Mouse (Mus musculus): ENCODE results near the gene Hlf. TPM values are rescaled to one million over a fixed set of nuclear protein-coding genes. Genes with fewer than 3 reads are reported as not detected.

The Hlf gene
- total RNA-seq (2021), result 100 to 1,000 TPM; 112 to 117 TPM

GRCm38 (mm10) chr11:90390817-90391173, at the start of gene Hlf:
Gene Hlf, minus strand, starts transcription at chr11:90390895.
- DNase-seq (ENCODE audit: low spot score in 2 of 2), result peak; percentile 96
- intact Hi-C loops (cut with DNase I), result loop anchor here (1.0 to 10.0 kb wide), 4 partner anchors 28 to 224 kb away; no protein-coding TSS in a partner anchor

GRCm38 (mm10) chr11:90438768-90439167, 48.1 kb upstream of the Hlf start:
- DNase-seq (ENCODE audit: low spot score in 2 of 2), result no peak
- intact Hi-C loops (cut with DNase I), result no loop called here

- no peak for DNase-seq (ENCODE audit: low spot score in 2 of 2)
- intact Hi-C loops (cut with DNase I), result no loop called here
Measured at GRCm38 (mm10) chr11:90425207-90425525, 34.5 kb upstream of the Hlf start.

GRCm38 (mm10) chr11:90424334-90425206, 33.9 kb upstream of the Hlf start:
- no peak for DNase-seq (ENCODE audit: low spot score in 2 of 2)
- intact Hi-C loops (cut with DNase I), result no loop called here

GRCm38 (mm10) chr11:90423896-90424295, 33.2 kb upstream of the Hlf start:
- DNase-seq (ENCODE audit: low spot score in 2 of 2), result no peak
- intact Hi-C loops (cut with DNase I), result no loop called here

- DNase-seq (ENCODE audit: low spot score in 2 of 2), result peak; percentile 16 to 54
- intact Hi-C loops (cut with DNase I), result loop anchor here (2.0 to 5.0 kb wide), 5 partner anchors 37 to 198 kb away; no protein-coding TSS in a partner anchor
Measured at GRCm38 (mm10) chr11:90419706-90420105, 29.0 kb upstream of the Hlf start.

- intact Hi-C loops (cut with DNase I), result loop anchor here (1.0 to 5.0 kb wide), 6 partner anchors 28 to 199 kb away; partner anchors contain the start of gene Hlf
- DNase-seq (ENCODE audit: low spot score in 2 of 2), result peak; percentile 99
Measured at GRCm38 (mm10) chr11:90417921-90418320, 27.2 kb upstream of the Hlf start.

- DNase-seq (ENCODE audit: low spot score in 2 of 2), result peak; percentile 10 to 39
- intact Hi-C loops (cut with DNase I), result loop anchor here (5.0 kb wide), 4 partner anchors 35 to 200 kb away; no protein-coding TSS in a partner anchor
Measured at GRCm38 (mm10) chr11:90417011-90417410, 26.3 kb upstream of the Hlf start.

GRCm38 (mm10) chr11:90398850-90399249, 8.2 kb upstream of the Hlf start:
- intact Hi-C loops (cut with DNase I), result loop anchor here (10.0 kb wide), 1 partner anchor 216 kb away; no protein-coding TSS in a partner anchor

GRCm38 (mm10) chr11:90391271-90392185, 833 bp upstream of the Hlf start:
- DNase-seq (ENCODE audit: low spot score in 2 of 2), result no peak
- intact Hi-C loops (cut with DNase I), result loop anchor here (5.0 to 10.0 kb wide), 2 partner anchors 209 to 223 kb away; no protein-coding TSS in a partner anchor

More at GRCm38 (mm10) chr11:90398850-90399249, 8.2 kb upstream of the Hlf start:
- no peak for DNase-seq (ENCODE audit: low spot score in 2 of 2)

- DNase-seq (ENCODE audit: low spot score in 2 of 2), result peak in 1 of 2 experiments; percentile 19
- intact Hi-C loops (cut with DNase I), result loop anchor here (1.0 to 10.0 kb wide), 7 partner anchors 21 to 225 kb away; no protein-coding TSS in a partner anchor
Measured at GRCm38 (mm10) chr11:90389902-90390816, 536 bp downstream of the Hlf start.

- intact Hi-C loops (cut with DNase I), result loop anchor here (1.0 to 5.0 kb wide), 3 partner anchors 20 to 137 kb away; no protein-coding TSS in a partner anchor
- DNase-seq (ENCODE audit: low spot score in 2 of 2), result peak; percentile 66 to 77
Measured at GRCm38 (mm10) chr11:90389174-90389901, 1.4 kb downstream of the Hlf start.

- intact Hi-C loops (cut with DNase I), result loop anchor here (2.0 to 5.0 kb wide), 2 partner anchors 71 to 135 kb away; no protein-coding TSS in a partner anchor
Measured at GRCm38 (mm10) chr11:90387501-90388440, 2.9 kb downstream of the Hlf start.

GRCm38 (mm10) chr11:90382005-90382611, 8.6 kb downstream of the Hlf start:
- DNase-seq (ENCODE audit: low spot score in 2 of 2), result peak in 1 of 2 experiments; percentile 74
- intact Hi-C loops (cut with DNase I), result loop anchor here (1.0 to 5.0 kb wide), 2 partner anchors 13 to 35 kb away; no protein-coding TSS in a partner anchor

More at GRCm38 (mm10) chr11:90387501-90388440, 2.9 kb downstream of the Hlf start:
- DNase-seq (ENCODE audit: low spot score in 2 of 2), result no peak

GRCm38 (mm10) chr11:90381113-90381512, 9.6 kb downstream of the Hlf start:
- no peak for DNase-seq (ENCODE audit: low spot score in 2 of 2)
- intact Hi-C loops (cut with DNase I), result loop anchor here (5.0 kb wide), 1 partner anchor 36 kb away; no protein-coding TSS in a partner anchor

GRCm38 (mm10) chr11:90380131-90380685, 10.5 kb downstream of the Hlf start:
- intact Hi-C loops (cut with DNase I), result loop anchor here (5.0 kb wide), 1 partner anchor 37 kb away; no protein-coding TSS in a partner anchor
- no peak for DNase-seq (ENCODE audit: low spot score in 2 of 2)

Measured in left cerebral cortex, postnatal 25 days (tissue).